Mouse (Mus musculus): ENCODE data around the gene Lipo1. TPM values are rescaled to one million over a fixed set of nuclear protein-coding genes. Genes with fewer than 3 reads are reported as not detected.

Lipo1 gene
- not detected in 2 replicates for polyA plus RNA-seq (2015; fragmentation: Nextera tagmentation; extraction: Ambion mirVana)

DNA sequence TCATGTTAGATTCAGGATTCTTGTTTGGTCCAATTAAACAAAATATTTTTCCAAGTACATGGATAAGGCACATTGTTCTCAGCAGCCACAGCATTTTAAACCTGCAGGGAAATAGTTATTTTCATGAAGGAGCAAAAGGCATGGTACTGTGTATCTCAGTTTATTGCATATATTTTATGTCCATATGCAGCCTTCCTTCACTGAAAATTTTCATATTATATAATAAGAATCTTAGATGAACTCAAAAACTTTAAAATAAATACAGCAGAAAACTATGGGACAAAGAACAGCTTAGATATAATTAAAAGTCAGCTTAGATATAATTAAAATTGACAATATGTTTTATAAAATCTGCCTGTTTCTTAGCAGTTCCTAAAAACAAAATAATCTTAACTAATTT lies at the start of gene Lipo1:
Gene Lipo1, minus strand, starts transcription at position 101 of the 400 bp plus-strand sequence.

DNA sequence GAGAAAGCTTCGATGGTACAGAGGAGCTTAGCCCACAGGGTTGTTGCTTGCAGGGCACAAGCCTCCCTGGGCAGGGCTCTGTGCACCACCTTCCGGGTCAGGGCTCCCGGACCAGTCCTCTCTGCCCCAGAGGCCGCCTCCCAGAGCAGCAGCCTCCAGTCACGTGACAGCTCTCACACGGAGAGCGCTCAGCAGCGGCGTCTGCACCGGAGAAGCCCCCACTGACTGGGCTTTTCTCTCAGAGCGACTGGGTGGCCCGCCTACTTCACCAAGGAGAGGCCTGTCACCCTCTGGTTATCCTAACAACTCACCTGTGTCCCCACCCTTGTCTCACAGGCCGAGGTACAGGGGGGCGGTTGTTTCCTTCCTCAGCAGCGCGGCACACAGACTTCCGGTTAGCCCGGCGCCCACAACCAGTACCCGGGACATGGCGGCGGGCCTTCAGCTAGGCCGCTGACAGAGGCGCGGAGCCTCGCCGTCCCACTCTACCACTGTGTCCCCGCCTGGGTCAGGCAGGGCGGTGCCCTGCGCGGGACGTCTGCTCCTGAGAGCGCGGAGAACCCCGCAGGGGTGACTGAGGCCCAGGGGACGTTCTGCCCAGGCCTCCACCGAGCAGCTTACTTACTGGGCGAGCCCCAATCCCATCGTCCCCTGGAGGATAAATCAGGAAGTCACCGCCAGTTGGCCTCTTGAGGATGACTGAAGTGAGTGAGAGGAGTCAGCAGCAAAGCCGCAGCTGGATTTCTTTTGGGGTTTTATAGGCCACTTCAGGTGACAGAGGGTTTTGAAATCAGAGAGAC lies 25.8 kb downstream of the Lipo1 start, which contains the start of gene Lipo3:
Gene Lipo3, minus strand, starts transcription at position 665 of the 800 bp plus-strand sequence.

DNA sequence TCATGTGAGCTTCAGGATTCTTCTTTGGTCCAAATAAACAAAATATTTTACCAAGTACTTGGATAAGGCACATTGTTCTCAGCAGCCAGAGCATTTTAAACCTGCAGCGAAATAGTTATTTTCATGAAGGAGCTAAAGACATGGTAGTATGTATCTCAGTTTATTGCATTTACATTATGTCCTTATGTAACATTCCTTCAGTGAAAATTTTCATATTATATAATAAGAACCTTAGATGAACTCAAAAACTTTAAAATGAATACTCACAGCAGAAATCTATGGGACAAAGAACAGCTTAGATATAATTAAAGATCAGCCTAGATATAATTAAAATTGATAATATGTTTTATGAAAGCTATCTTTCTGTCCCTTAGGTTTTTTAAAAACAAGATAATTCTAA lies 36.0 kb downstream of the Lipo1 start, which contains the start of gene Lipo2:
Gene Lipo2, minus strand, starts transcription at position 101 of the 400 bp plus-strand sequence.

Other genes starting within 250 kb of the Lipo1 start
- not detected in 2 replicates for gene Gm8978, start 162.2 kb downstream of the Lipo1 start, polyA plus RNA-seq (2015; fragmentation: Nextera tagmentation; extraction: Ambion mirVana)
- gene Lipo2, start 36.1 kb downstream of the Lipo1 start, polyA plus RNA-seq (2015; fragmentation: Nextera tagmentation; extraction: Ambion mirVana): 0.16 TPM in 1 of 2 replicates, not detected in the other
- 17.9 and 20.6 TPM in 2 replicates for gene Lipo3, start 25.5 kb downstream of the Lipo1 start, polyA plus RNA-seq (2015; fragmentation: Nextera tagmentation; extraction: Ambion mirVana)
- not detected in 2 replicates for gene Lipf, start 173.7 kb upstream of the Lipo1 start, polyA plus RNA-seq (2015; fragmentation: Nextera tagmentation; extraction: Ambion mirVana)
- gene Lipk, start 220.8 kb upstream of the Lipo1 start, polyA plus RNA-seq (2015; fragmentation: Nextera tagmentation; extraction: Ambion mirVana): 0.54 TPM in 2 replicates